Mouse (Mus musculus): ENCODE results near the gene Slc4a7. TPM values are rescaled to one million over a fixed set of nuclear protein-coding genes. Genes with fewer than 3 reads are reported as not detected.

Slc4a7 gene
- total RNA-seq (2021): 10 to 100 TPM; 14.3 to 16.1 TPM
- long read RNA-seq, experiment 1, partial matches to known transcripts: 0 of 3 reads
- long read RNA-seq, experiment 1, other reads (novel, unspliced or antisense): 3 of 3 reads
- long read RNA-seq, experiment 2, partial matches to known transcripts: 0 of 2 reads
- long read RNA-seq, experiment 2, other reads (novel, unspliced or antisense): 2 of 2 reads

DNA sequence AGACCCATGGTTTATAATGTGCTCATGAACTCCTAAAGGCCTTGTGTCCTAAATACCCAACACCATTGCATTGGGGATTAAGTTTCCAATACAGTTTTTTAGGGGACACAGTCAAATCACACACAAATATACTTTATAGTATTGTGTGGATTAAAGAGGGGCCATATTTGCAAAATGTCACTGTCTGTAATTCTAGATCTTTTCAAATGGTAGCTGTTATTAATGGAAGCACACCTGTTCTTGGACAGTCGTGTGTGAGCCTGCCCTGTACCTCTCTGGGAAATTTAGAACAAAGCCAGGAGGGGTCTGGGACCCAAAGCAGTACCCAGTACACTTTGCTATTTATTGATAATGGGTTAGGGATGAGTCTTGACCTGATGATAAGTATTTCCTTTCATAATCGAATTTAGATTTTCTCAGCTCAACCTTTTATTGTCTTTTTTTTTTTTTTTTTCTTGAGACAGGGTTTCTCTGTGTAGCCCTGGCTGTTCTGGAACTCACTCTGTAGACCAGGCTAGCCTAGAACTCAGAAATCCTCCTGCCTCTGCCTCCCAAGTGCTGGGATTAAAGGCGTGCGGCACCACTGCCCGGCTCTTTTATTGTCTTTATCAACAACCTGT is at the start of gene Slc4a7:
Gene Slc4a7 (plus strand): TSS at position 570 of the 620 bp plus-strand sequence.
- no peak for DNase-seq

DNA sequence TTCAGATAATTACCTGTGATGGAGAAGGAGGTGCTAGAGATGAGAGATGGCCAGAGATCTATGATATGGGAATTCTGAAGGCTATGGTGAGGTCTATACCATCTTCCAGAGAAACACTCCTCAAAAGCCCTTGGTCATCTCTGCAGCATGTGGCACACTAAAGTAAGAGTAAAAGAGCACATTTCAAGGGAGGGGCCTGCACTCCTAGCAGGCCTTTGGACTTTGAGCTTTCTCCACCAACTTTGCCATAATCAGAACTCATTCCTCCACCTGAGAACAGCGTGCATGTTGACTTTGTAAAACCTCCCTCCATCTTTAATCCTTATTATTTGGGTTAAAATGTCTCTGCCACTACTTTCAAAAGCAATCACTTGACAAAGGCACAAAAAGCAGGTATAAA is 31.5 kb upstream of the Slc4a7 start:
- no peak for DNase-seq

DNA sequence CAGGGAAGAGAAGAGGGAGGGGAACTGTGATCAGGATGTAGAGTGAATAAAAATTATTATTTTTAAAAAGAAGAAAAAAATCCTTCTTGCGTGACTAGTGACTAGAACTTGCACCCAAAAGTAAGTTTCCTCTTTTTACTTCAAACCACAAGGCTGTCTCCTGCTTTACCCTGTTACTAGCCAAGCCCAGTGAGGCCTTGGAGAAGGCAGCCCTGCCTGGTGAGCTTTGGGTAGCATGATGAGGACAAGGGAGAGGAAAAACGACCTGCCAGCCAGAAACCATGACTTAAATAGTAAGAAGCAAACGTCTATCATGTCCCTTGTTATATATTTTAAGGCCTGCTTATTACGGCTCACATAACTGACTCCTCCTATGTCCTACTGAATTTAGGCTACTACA is 20.5 kb upstream of the Slc4a7 start:
- no peak for DNase-seq

DNA sequence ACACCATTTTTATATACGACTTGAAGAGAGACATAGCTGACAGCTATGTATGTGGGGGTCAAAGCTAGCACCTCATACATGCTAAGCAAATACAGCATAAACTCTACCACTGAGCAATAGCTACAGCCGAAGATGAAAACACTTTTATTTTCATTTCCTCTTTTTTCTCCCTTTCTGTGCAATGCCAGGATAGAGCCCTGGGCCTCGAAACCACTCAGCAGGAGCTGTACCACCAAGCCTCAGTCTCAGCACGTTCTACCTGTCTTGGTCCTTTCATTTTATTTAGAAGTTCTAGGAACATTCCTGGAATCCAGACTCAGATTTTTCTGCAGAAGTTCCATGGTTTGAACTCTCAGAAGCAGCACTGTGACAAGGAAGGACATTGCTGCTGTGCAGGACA is 17.3 kb upstream of the Slc4a7 start:
- peak in 1 of 2 experiments; percentile 11 for DNase-seq

DNA sequence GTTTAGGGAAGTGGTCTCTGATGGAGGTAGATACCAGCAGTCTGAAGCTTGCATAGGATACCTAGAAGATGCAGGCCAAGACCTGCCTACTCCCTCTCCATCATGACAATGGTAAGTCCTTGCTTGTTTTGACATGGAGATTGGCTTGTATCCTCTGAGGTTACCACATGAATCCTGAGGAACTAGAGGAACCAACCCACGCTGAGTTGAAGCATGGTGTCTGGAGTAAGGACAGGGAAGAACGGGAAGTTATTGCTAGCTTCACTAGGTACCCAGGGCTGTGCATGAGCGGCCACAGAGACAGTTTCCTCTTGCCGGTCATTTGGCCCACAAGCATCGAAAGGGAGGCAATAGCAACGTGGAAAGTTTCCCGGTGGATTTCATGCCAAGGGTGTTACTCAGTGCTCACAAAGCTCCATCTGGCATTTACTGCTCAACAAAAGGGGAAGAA is 16.0 kb upstream of the Slc4a7 start:
- peak; percentile 10 to 17 for DNase-seq

DNA sequence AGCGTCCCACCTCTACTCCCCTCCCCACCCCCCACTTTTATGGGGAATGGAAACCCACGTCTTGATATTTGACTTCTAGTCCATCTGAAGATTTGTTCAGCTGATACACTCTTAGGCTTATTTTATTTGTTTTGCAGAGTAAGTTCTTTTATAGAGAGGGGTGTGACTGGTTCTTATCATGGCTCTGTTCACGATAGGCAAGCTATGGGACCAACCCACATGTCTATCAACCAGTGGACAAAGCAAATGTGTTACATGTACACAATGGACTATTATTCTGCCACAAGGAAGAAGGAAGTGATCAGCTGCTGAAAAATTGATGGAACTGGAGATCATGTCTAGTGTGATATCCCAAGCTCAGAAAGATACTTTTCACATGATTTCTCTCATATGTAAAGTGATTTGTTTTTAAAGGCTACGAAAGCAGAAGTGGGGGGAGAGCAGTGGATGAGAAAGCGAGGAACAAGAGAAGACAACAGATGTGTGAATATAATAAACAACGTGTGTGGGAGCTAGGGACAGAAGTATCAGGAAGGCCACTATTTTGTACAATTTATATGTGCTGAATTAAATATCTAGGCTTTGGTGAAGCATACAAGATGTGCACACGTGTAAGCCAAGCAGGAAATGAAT is 14.7 kb upstream of the Slc4a7 start:
- DNase-seq: no peak

DNA sequence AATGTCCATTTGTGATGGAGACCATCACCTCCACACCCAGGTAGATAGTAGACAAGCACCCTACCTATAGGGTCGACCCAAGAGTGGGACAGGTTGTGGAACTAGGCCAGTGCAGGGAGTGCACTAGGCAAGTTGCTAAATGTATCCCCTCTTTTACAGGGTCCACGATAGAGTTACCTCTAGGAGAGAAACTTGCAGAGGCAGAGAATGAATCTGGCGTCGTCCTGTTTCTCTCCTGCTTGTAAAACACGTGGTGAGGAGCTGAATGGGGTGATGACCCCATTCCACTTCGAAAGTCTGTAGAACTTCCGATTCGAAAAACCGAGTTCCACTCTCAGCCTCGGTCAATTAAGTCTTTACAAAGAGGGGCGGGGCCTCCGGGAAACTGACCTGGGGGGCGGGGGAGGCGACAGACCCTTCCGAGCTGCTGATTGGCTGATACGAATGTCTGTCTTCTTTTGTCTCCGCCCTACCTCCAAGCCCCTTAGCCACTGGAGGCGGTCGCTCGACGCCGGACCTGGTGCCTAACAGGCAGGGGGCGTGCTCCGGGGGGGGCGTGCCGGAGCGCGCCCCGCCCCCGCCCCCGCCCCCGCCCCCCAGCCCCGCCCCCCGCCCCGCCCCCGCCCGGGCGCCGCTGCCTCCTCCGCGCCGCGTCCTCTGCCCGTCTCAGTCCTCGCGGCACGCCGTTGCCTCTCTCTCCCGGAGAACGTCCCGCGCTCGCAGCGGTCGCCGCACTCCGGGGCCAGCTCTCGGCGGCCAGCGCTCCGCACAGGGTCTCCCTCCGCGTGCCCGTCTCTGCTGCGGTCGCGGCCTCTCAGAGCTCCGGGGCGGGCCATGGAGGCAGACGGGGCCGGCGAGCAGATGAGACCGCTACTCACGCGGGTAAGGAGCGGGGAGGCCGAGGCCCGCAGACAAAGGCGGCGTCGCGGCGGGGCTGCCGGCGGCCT is 593 bp downstream of the Slc4a7 start:
- DNase-seq: peak; percentile 96

- DNase-seq: peak in 1 of 2 experiments; percentile 62
Measured at GRCm38 (mm10) chr14:14703346-14703871, 1.3 kb downstream of the Slc4a7 start.

GRCm38 (mm10) chr14:14704651-14705050 is 2.6 kb downstream of the Slc4a7 start:
- DNase-seq: no peak

DNA sequence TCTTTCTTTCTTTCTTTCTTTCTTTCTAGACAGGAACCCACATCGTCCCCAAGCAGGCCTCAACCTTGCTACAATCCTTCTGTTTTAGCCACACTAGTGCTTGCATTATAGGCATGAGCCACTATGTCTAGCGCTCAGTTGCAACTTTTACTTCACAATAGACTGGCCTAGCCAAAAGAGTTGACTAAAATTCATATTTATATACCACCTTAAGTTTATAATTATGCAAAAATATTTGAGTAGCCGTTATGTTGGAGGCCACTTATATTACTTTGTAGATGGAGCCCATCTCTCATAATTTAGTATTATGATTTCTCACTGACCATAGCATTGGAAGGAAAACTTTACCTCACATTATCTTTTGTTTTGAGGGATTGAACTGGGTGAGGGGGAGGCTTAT is 3.0 kb downstream of the Slc4a7 start:
- no peak for DNase-seq

- no peak for DNase-seq
Measured at GRCm38 (mm10) chr14:14706381-14706780, 4.3 kb downstream of the Slc4a7 start.

DNA sequence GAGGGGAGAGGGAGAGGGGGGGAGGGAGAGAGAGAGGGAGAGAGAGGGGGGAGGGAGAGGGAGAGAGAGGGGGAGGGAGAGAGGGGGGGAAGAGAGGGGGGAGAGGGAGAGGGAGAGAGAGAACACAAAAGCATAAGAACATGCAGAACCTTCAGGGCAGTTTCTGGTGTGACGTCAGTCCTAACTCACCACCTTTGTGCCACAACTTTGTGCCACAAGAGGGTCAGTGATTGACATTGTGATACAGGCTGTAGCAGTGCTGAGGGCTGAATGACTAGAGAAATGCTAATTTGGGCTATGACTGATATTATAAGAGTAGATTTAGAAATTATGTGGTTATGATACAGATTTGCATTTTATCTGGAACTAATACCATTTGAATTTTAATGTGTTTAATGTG is 5.0 kb downstream of the Slc4a7 start:
- no peak for DNase-seq

DNA sequence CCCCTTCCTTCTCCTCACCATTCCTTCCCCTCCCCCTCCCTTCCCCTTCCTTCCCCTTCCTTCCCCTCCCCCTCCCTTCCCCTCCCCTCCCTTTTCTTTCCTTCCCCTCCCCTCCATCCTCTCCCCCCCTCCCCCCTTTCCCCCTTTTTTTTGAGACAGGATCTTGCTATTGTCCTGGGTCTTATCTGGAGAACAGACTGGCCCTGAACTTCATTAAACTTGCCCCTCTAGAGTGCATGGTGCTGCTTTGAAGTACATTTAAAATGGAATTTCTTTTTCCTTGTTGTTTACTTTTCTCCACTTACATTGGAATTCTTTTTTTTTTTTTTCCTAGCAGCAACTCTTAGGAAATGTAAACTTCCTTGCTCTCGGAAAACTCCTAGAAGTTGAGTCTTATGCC is 6.9 kb downstream of the Slc4a7 start:
- DNase-seq: no peak

DNA sequence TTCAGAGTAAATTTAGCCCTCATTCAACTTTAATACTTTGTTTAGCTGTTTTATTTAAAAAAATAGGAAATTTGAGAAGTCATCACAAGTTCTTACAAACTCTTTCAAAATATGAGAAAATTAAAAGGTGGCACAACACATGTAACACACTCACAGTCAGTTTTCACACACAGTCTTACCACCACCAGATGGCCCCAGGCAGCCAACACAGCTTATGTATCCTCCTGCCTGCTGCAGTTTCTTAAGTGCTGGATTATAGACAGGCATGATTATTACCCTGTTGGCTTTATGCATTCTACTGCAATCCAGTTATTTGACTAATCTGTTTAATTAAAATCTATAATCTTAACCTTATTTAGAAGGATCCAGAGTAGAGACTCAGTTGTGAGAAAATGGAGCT is 12.1 kb downstream of the Slc4a7 start:
- DNase-seq: peak in 1 of 2 experiments; percentile 13

- no peak for DNase-seq
Measured at GRCm38 (mm10) chr14:14715794-14716193, 13.7 kb downstream of the Slc4a7 start.

- DNase-seq: no peak
Measured at GRCm38 (mm10) chr14:14716843-14717242, 14.8 kb downstream of the Slc4a7 start.

DNA sequence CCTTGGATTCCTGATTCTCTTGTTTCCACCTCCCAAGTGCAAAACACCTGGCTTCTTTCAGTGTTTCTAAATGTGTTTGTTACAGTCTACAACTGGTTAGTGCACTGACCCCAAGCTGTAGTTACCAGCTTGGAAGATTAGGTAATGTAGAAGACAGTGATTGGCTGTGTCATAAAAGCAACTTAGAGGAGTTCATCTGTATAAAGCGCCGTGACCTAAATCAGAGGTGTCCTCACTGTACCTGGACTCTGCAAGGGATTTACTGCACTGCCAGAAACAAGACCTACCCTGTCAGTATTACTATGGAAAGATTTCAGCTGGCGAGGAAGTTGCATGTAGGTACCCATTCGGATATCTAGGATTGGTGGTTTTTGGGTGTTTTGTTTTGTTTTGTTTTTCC is 16.5 kb downstream of the Slc4a7 start:
- no peak for DNase-seq

GRCm38 (mm10) chr14:14781169-14781568 is 79.1 kb downstream of the Slc4a7 start:
- no peak for DNase-seq

DNA sequence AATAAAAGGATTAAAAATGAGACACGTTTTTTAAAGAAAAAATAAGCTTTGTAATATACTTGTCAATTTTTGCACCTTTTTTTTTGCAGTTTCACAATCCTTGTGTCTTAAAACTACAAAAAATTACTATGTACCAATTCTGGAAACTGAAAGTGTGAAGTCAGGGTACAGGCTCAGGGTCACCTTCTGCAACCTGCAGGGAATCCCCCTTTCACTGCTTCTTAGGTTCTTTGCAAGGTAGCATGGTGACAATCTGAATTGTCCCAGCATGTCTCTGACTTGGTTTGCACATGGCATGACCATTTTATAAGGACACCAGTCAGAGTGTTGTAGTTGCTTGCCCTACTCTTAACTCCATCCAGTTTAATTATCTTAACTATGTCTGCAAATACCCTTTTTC is 82.1 kb downstream of the Slc4a7 start:
- no peak for DNase-seq

GRCm38 (mm10) chr14:14786979-14787378 is 84.9 kb downstream of the Slc4a7 start:
- DNase-seq: no peak

DNA sequence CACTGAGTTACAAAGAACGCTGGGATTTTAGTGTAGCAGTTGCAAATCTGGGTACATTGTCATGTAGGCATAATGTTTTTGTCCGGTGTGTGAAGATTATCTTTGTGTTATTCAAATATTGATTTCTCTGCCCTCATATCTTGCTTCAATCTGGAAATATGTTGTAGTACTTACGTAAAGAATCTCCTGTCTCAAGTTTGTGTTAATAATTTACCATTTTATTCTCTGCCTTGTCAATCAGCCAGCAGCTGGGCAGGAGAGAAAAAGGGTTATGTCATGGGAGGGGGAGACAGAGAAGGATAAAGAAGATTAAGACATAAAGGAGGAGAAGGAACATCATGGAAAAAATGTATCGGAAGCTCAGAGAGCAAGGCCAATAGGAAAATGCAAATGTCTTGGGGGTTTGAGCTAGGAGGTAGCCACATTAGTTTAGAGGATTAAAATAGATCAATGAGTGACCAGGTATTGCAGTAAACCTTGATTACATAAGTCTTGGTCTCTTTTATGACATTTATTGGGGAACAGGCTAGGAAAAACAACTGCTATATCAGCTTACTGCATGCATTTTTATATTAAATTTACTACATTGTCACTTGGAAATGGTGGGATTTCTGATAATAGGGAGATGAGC is 87.9 kb downstream of the Slc4a7 start:
- DNase-seq: no peak

DNA sequence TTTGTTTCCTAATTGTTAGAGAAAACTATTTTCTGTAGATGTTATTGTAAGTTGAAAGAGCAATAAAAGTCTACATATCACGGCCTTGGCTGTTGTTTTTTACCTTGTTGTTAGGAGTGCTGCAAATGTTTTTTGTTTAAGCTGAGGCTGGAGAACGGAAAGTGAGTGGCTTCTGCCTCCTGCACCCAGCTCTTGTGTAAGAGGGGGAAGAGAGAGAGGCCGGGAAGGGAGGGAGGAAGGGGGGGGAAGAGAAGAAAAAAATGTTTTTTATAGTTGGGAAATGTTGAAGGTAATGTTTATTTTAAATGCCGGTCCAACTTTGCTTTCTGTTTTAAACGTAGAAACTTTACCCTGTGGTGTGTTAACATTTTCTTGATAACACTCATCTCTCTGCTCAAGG is 97.8 kb downstream of the Slc4a7 start:
- DNase-seq: no peak

All from heart, adult 18-20 months (tissue).